ENCODE assay signal across 1 mouse cellular context in the genomic region with DNA sequence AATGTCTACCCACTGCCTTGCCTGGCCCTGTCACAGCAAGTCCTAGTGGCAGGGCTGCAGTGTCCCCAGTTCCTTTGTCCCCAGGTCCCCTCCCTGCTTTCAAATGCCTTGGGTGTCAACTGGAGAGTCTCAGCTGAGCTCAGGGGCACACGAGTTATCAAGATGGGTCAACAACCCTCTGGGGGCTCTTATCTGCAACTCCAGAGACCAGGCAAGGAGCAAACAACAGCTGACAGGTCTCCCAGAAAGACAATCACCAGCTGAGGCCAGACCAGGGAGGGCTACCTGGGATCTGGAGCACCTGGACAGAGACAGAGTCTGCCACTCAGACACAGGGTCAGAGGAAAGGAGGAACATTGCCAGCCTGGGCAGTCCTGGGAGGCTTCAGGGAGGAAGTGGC.
TF ChIP-seq lines count a peak whose summit lies in the region.

No protein-coding gene starts in this region.

TF ChIP-seq in MEL, 35 proteins besides CTCF, POLR2A, EP300 and RAD21:
- TF ChIP-seq USF1 (IDR thresholded peaks at IDR 0.05; ENCODE audit: low read depth, low read length) (no peak), SMC3 (IDR thresholded peaks at IDR 0.05; ENCODE audit: low read depth, low read length) (no peak), CHD1 (IDR thresholded peaks at IDR 0.05; ENCODE audit: low read depth, low read length) (no peak), MAX (IDR thresholded peaks at IDR 0.05; ENCODE audit: low read length) (no peak), ETS1 (IDR thresholded peaks at IDR 0.05; ENCODE audit: low read depth, low read length) (peak; percentile 89), ZC3H11A (IDR thresholded peaks at IDR 0.05; ENCODE audit: low read depth, low read length) (no peak), MXI1 (IDR thresholded peaks at IDR 0.05; ENCODE audit: low read depth, low read length) (no peak), ZKSCAN1 (IDR thresholded peaks at IDR 0.05; ENCODE audit: low read depth, low read length) (no peak), MYB (IDR thresholded peaks at IDR 0.05; ENCODE audit: low read depth, low read length) (no peak), MAZ (IDR thresholded peaks at IDR 0.05; ENCODE audit: low read depth, low read length) (0 out of 2 replicates have a peak, but pooled peaks have one; percentile 28), GATA1 (IDR thresholded peaks at IDR 0.05; ENCODE audit: low read depth, low read length) (peak; percentile 34; the same call in 1 of the 2 replicates), E2F4 (IDR thresholded peaks at IDR 0.05; ENCODE audit: borderline replicate concordance, low read depth, low read length) (no peak), UBTF (IDR thresholded peaks at IDR 0.05; ENCODE audit: borderline replicate concordance, insufficient read depth, low read depth, low read length) (no peak), JUND (IDR thresholded peaks at IDR 0.05; ENCODE audit: low read depth, low read length) (no peak), CHD2 (IDR thresholded peaks at IDR 0.05; ENCODE audit: low read length) (no peak), TAL1 (IDR thresholded peaks at IDR 0.05; ENCODE audit: low read length) (peak; percentile 44), NRF1 (IDR thresholded peaks at IDR 0.05; ENCODE audit: insufficient read depth, low read depth, low read length, poor library complexity, severe bottlenecking) (no peak), TCF12 (IDR thresholded peaks at IDR 0.05; ENCODE audit: low read depth, low read length) (peak; percentile 81), RCOR1 (IDR thresholded peaks at IDR 0.05; ENCODE audit: low read depth, low read length) (no peak)
